Mouse (Mus musculus): Measurements from ENCODE around the gene Ahnak. TPM values are rescaled to one million over a fixed set of nuclear protein-coding genes. Genes with fewer than 3 reads are reported as not detected.
"Not testable (repeated sequence)": the region's sequence is repeated elsewhere in the genome, so short reads cannot be mapped to it uniquely, and the experiment has no call there.

Ahnak gene
- polyA plus RNA-seq, 1 experiment: 56.8 TPM

GRCm38 (mm10) chr19:8994813-8995607 lies 5.9 kb downstream of the Ahnak start:
- DNase-seq (ENCODE audit: low read depth): peak; percentile 85

- no peak for DNase-seq (ENCODE audit: low read depth)
These were observed 7.5 kb downstream of the Ahnak start for GRCm38 (mm10) chr19:8996601-8997000.

DNA sequence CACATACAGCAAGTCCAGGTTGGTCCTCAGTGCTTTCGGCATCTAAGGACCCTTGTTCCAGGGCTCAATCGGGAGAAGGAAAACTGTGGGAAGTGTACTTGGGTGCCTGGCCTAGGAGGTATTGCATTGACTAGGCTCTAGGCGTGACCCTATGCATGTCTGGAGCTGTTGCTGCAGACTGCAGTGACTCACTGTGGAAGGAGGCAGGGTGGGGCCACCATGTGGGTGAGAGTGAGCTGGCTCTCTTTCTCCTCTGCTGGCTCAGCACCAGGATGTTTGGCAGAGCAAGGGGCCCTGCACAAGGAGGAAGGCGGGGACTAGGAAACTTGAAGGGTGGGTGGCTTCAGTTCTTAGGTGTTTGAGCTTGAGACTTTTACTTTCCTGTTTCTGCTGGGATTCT lies 8.5 kb downstream of the Ahnak start:
- peak; percentile 90 for DNase-seq (ENCODE audit: low read depth)

DNA sequence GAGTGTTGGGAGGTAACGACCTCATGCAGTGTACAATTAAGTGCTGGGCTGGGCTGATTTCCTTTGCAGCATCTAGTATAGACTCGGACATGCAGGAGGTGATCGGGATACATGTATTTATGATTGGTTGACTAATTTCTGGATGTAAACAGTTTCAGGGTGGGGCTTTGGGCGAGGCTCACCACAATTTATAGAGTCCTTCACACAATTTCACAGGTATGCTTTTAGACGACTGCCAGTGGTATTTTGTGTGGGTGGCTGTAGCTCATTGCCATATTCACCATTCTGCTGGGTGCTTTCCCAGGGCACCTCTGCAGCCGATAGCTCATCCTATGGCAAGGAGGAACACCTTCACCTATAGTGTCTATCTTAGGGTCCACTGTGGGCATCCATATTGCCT lies 9.5 kb downstream of the Ahnak start:
- no peak for DNase-seq (ENCODE audit: low read depth)

DNA sequence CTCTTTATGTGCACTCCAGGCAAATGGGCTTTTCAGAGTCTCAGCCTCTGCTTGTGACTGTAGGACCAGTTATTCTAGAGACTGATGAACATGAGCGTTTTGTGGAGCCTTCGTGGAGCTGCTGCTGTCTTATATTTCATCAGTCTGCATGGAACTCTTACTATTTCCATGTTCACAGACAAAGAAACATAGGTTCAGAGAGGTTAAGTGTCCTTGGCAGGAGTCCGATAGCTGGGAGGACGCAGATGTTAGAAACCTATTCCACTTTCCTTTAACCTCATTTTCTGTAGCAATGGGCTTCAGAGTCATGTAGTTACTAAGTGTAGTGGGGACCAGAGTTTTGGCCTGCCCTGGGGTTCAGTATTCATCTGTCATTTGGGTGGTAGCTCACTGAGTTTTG lies 10.1 kb downstream of the Ahnak start:
- DNase-seq (ENCODE audit: low read depth): no peak

DNA sequence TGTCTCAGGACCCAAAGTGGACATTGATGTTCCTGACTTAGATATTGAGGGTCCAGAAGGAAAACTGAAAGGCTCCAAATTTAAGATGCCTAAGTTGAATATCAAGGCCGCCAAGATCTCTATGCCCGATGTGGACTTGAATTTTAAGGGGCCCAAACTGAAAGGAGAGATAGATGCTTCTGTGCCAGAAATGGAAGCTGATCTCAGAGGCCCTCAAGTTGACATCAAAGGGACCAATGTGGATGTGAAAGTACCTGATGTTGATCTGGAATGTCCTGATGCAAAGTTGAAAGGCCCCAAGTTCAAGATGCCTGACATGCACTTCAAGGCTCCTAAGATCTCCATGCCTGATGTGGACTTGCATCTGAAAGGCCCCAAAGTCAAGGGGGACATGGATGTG lies 17.8 kb downstream of the Ahnak start:
- DNase-seq (ENCODE audit: low read depth): not testable (repeated sequence)

- no peak for DNase-seq (ENCODE audit: low read depth)
These were observed 30.2 kb downstream of the Ahnak start for GRCm38 (mm10) chr19:9019298-9019697.

DNA sequence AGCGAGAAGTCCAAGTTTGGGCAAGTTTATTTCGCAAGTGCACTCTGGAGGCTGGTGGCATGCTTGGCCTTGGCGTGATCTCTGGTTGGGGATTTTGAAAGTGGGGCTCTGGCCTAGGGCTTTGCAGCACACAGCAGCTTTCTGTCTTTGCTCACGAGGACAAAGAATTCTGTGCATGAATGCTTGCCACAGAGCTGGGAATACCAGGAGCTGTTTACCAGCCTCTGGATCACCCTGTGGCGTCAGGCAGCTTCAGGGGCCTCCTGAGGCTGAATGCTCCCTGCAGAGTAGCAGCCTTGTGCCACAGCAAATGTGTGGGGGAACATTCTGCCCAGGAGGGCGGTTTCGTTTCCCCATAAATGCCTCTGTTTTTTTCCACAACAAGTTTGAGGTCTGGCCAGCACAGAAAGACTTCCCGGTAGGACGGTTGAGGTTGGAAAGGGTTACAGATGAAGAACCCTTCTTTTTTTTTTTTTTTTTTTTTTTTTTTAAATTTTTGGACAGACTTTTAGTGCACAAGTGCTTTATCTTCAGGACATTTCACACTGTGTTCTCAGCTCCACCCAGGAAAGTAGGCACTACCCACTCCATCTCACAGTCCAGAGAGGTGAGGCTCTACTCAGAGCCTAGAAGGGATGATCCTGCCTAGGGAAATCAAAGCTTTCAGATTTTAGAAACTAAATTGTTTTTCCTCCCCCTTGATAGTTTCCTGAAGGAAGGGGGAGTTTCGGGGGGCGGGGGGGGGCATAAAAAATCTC lies 34.1 kb downstream of the Ahnak start:
- peak; percentile 94 for DNase-seq (ENCODE audit: low read depth)

DNA sequence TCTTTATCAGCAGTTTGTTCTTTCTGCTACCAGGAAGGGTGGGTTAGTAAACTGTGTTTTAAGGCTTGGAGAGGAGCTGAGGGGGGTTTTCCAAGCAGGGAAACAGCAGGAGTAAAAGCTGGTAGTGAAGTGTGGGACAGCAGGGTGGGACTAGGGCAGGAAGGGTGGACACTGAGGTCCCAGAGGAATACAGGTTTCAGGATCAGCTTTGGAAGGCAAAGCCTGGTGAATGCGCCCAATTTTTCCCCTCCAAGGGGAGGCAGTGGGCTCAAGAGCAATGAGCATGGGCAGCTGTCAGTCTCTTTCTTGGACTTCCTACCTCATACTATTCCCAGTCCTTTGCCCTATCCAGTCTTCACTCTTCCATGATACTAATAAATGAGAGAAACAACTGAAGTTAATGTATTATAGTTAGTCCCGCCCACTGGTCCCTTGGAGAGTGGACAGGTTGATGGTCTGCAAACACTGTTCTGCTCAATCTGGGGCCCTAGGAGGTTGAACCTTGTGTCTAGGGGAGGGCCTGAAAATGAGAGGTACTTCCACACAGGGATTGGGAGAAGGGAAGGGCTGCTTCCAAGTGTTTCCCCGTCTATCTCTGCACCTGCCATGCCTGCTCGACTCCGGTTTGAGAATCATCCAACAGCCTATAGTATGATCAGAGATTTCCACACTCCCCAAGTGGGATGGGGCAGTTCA lies 36.6 kb downstream of the Ahnak start:
- no peak for DNase-seq (ENCODE audit: low read depth)

DNA sequence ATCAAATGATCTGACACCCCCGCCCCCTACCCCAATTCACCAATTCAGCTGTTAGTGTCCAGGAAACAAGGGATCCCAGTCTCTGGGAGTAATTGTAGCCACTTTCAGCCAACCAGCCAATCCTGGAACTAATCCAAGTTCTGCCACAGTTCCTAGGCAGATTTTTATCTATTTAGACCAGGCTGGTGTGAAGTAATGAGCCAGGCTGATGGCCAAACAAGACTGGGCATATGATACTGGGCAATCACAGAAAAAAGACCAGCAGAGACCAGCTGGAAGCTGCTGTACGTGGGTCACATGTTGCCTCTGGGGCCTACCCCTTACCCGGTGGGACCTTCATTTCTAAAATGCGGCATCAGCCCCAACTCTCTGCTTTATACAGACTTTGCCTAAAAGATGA lies 37.5 kb downstream of the Ahnak start:
- DNase-seq (ENCODE audit: low read depth): no peak

GRCm38 (mm10) chr19:9027795-9028194 lies 38.7 kb downstream of the Ahnak start:
- no peak for DNase-seq (ENCODE audit: low read depth)

DNA sequence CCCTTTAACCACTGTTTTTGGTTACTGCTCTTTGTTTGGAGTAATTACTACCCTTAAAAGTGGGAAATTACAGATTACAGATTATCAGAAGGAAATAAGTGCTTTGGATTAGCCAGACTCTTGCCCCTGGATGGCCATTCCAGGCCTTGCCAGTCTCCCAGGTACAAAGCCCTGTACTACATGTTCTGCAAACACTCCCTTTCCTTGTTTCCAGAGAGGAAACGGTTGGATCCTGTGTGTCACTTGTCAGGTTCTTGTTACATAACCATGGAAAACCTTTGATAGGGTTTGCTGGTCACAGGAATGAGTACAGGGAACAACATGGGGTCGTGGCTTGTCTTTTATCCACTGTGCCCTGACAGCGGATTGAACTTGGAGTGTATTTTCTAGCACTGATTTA lies 39.3 kb downstream of the Ahnak start:
- no peak for DNase-seq (ENCODE audit: low read depth)

GRCm38 (mm10) chr19:9029640-9030262 lies 40.7 kb downstream of the Ahnak start:
- no peak for DNase-seq (ENCODE audit: low read depth)

DNA sequence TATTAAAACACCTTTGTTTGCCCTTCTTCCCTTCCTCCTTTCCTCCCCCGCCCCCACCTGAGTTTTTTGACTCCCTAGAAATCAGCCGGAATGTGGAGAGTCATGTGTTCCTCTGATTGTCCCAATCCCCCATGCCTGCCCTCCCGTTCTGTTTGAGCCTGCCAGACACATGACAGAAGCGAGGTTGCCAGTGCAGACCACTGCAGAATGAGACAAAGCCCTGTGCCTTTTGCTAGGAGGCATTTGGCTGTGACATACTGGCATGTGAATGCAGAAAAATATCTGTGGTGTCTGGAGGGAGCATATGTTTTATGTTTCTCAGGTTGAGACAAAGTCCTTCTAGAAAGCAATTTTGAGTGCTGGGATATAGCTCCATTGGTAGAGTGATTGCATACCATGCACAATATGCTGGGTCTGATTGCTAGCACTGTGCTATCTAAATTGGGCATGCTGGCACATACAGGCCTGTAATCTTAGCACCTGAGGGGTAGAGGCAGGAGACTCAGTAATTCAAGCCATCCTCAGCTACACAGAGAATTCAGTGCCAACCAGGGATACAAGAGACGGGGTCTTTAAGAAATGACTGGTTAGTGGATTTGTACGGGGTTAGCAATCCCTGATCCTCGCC lies 43.5 kb downstream of the Ahnak start:
- DNase-seq (ENCODE audit: low read depth): no peak

- DNase-seq (ENCODE audit: low read depth): peak; percentile 98
These were observed 44.6 kb downstream of the Ahnak start for GRCm38 (mm10) chr19:9033412-9034340.

DNA sequence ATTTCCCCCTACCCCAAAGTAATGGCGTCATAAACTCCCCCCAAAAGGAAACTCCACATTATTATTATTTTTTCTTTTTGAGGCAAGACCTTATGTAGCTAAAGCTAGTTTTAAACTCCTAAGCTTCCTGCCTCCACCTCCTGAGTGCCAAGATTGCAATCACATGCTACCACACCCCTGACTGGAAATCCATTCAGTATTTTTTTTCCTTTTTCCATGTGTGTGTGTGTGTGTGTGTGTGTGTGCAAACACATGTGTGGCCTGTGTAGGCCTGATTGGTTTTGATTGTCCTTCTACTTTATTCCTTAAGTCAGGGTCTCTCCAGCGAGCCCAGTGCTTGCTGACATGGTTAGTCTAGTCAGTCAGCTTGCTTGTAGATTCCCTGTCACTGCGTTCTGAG lies 45.4 kb downstream of the Ahnak start:
- DNase-seq (ENCODE audit: low read depth): no peak

DNA sequence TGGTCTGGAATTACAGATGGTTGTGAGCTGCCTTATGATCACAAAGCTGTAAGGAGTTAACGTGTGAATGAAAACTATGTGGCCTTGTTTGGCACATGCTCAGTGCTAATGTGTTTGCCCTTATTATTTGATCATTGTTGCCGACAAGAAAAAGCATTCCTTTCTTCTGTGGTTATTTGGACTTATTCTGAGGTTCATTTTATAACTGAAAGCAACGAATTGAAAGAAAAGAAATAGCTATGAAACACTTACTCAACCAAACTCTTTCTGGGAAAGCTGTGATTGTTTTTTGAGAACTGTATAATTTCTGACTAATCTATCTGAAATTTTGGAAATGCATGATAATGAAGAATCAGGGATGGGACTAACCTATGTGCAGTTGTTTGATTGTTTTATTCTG lies 46.0 kb downstream of the Ahnak start:
- no peak for DNase-seq (ENCODE audit: low read depth)

DNA sequence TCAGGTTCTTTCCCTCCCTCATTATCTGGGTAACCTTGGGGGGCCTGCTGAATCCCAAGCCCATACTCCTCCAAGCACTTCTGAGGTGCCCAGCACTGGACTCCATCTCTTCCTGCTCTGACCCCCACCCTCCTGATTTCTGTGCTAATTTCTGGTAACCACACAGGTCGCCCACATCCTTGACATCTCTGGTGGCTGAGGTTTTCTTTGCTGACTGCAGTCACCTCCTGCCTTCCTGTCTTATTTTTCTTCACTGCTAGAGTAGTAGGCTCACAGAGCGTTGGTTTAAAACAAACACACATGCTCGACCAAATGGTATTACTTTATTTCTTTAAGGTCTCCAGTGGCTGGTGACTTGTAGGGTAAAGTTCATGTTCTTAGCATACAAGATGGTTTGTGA lies 49.1 kb downstream of the Ahnak start:
- DNase-seq (ENCODE audit: low read depth): no peak

- no peak for DNase-seq (ENCODE audit: low read depth)
These were observed 50.2 kb downstream of the Ahnak start for GRCm38 (mm10) chr19:9039266-9039665.

- no peak for DNase-seq (ENCODE audit: low read depth)
These were observed 50.8 kb downstream of the Ahnak start for GRCm38 (mm10) chr19:9039928-9040327.

- no peak for DNase-seq (ENCODE audit: low read depth)
These were observed 51.6 kb downstream of the Ahnak start for GRCm38 (mm10) chr19:9040649-9041048.
